Mouse (Mus musculus) spleen, adult 2 months (tissue): ENCODE results near the gene Ikzf5.

Experiments used
- CTCF ChIP-seq: fragments of 200-500 bp; IDR thresholded peaks from 2 replicates; pipeline ENCODE4 v1.5.1; 2011; ENCODE audit warnings: mild to moderate bottlenecking, inconsistent platforms; ENCODE audit not compliant: insufficient read depth, insufficient read length, insufficient replicate concordance; ENCODE audit errors: extremely low read depth
- POLR2A ChIP-seq: fragments of 200-500 bp; IDR thresholded peaks from 2 replicates; pipeline ENCODE4 v1.6.1; 2011; ENCODE audit warnings: low read depth, low read length, inconsistent platforms

DNA sequence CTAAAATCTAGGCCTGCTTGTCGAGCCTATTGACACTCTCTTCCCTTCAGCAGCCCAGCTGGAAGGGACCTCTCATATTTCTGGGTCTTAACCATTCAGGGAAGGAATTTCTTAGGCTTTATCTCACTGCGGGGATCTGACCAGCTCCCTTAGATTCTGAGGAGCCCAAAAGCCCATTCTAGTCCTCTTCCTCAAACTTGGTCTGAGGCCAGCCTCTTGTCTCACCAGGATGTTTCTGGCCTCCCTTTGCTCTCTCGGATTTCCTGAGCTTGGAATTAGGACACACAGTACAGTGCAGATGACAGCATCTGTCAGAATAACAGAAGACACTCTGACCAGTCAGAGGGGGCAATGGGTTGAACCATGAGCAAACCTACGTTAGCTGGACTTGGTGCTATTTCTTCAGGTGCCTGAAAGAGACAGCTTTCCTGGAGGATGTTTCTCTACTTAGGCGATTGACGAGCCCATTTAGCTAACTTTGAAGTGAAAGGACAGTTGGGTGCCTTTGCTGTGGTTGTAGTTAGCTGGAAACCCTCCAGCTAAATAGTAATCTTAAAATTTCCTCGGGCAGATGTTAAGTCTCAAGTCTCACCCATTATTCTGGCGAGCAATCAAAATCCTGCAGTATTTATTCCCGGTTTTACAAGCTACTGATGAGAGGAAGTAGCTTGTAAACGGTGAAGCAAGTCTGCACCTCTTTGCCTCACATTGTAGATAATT lies 1.1 kb upstream of the Ikzf5 start:
- TF ChIP-seq CTCF, result no peak
- TF ChIP-seq POLR2A, result no peak
